Mouse (Mus musculus) kidney, postnatal 0 days (tissue): ENCODE results near the gene Tank. TPM values are rescaled to one million over a fixed set of nuclear protein-coding genes. Genes with fewer than 3 reads are reported as not detected.
A peak's percentile ranks its signal among the peaks of the same experiment; 100 is the strongest.

Experiments used
- ATAC-seq: fragments of 200-750 bp; cut with Nextera tagmentation; replicated peaks from 2 replicates; pipeline ENCODE4 v1.8.0; 2017; ENCODE audit warnings: low read depth, moderate number of reproducible peaks, moderate TSS enrichment, moderate library complexity; ENCODE audit not compliant: low FRiP score
- DNase-seq: peaks from one replicate; pipeline ENCODE4 v3.0.0-alpha.2; 2016; ENCODE audit warnings: low spot score
- H3K27ac ChIP-seq: fragments of 300-500 bp; sonication (generic); 2 replicates; pipeline ENCODE4 v1.5.1; 2014; ENCODE audit warnings: mild to moderate bottlenecking
- H3K27me3 ChIP-seq: fragments of 300-500 bp; sonication (generic); 2 replicates; pipeline ENCODE4 v1.6.1; 2014; ENCODE audit warnings: low read length, mixed read lengths; ENCODE audit not compliant: insufficient read depth
- H3K36me3 ChIP-seq: fragments of 300-500 bp; sonication (generic); 2 replicates; pipeline ENCODE4 v1.6.1; 2014; ENCODE audit warnings: low read length, mixed read lengths; ENCODE audit not compliant: insufficient read depth
- H3K4me1 ChIP-seq: fragments of 300-500 bp; sonication (generic); replicated peaks from 2 replicates; pipeline ENCODE4 v1.6.1; 2014; ENCODE audit warnings: antibody characterized with exemption, low read length, mixed read lengths; ENCODE audit not compliant: insufficient read depth
- H3K4me2 ChIP-seq: fragments of 300-500 bp; sonication (generic); 2 replicates; pipeline ENCODE4 v1.6.1; 2014; ENCODE audit warnings: mild to moderate bottlenecking, low read length, moderate library complexity, mixed read lengths
- H3K4me3 ChIP-seq: fragments of 300-500 bp; sonication (generic); replicated peaks from 2 replicates; pipeline ENCODE4 v1.5.1; 2014; ENCODE audit warnings: low read depth, low read length
- H3K9ac ChIP-seq: fragments of 300-500 bp; sonication (generic); 2 replicates; pipeline ENCODE4 v1.6.1; 2014; ENCODE audit warnings: low read depth, low read length
- H3K9me3 ChIP-seq: fragments of 300-500 bp; sonication (generic); replicated peaks from 2 replicates; pipeline ENCODE4 v1.6.1; 2016; ENCODE audit warnings: low read length, inconsistent platforms, mixed read lengths
- CTCF ChIP-seq: IDR thresholded peaks from 2 replicates; pipeline ENCODE4 v1.5.1; 2016; ENCODE audit warnings: antibody characterized with exemption, low read depth, mild to moderate bottlenecking, moderate library complexity
- WGBS: fragments of 180-500 bp; shearing (Covaris S2); extraction: QIAGEN DNeasy Blood & Tissue Kit; methylation state at CpG from one replicate; pipeline ENCODE4 v1.1.7; 2014; 5-methylcytosine and 5-hydroxymethylcytosine counted together
- polyA plus RNA-seq: library from polyadenylated mRNA; unstranded; fragments of >200 nt; fragmentation: Nextera tagmentation; extraction: Ambion mirVana; gene quantifications from 2 replicates; pipeline ENCODE4 v1.2.1, GENCODE M21; 2015

Gene Tank
- polyA plus RNA-seq: 21.9 and 24.7 TPM in 2 replicates

- H3K4me1 ChIP-seq: no peaks in the 10 kb centered on the region
- TF ChIP-seq CTCF: no peak
- H3K9ac ChIP-seq: no peak within 1 kb of the TSS
- H3K27me3 ChIP-seq: no peaks in the 10 kb centered on the region
- ATAC-seq (no peak), DNase-seq (no peak)
- H3K36me3 ChIP-seq: no peaks in the 10 kb centered on the region
- 85% methylated on average over 10 of the region's 10 CpGs for whole genome bisulfite sequencing
- no peaks in the 10 kb centered on the region for H3K9me3 ChIP-seq
- no peak within 1 kb of the TSS for H3K27ac ChIP-seq
- H3K4me3 ChIP-seq: no peak within 1 kb of the TSS
- peak within 1 kb of the TSS; percentile 5; the same call in 1 of the 2 replicates for H3K4me2 ChIP-seq
Observed at GRCm38 (mm10) chr2:61578433-61578832, at the start of gene Tank. Gene Tank (plus strand): TSS chr2:61578585.

- no peaks in the 10 kb centered on the region for H3K4me1 ChIP-seq
- no peaks in the 10 kb centered on the region for H3K27me3 ChIP-seq
- H3K9me3 ChIP-seq: no peaks in the 10 kb centered on the region
- no peak overlapping the region for H3K27ac ChIP-seq
- DNase-seq (no peak), ATAC-seq (no peak)
- H3K4me3 ChIP-seq: no peak overlapping the region
- no peaks in the 10 kb centered on the region for H3K36me3 ChIP-seq
- no peak overlapping the region for H3K9ac ChIP-seq
- TF ChIP-seq CTCF: no peak
- WGBS: 74% methylated on average over 3 of the region's 3 CpGs
- no peak overlapping the region for H3K4me2 ChIP-seq
Observed at GRCm38 (mm10) chr2:61532326-61532725, 46.1 kb upstream of the Tank start.

GRCm38 (mm10) chr2:61533131-61533530, 45.3 kb upstream of the Tank start:
- no peak overlapping the region for H3K9ac ChIP-seq
- peak; percentile 7 for DNase-seq
- H3K9me3 ChIP-seq: no peaks in the 10 kb centered on the region
- no peaks in the 10 kb centered on the region for H3K4me1 ChIP-seq
- no peak for TF ChIP-seq CTCF
- no peak overlapping the region for H3K4me2 ChIP-seq
- H3K27me3 ChIP-seq: no peaks in the 10 kb centered on the region
- ATAC-seq: no peak
- no peaks in the 10 kb centered on the region for H3K36me3 ChIP-seq
- no peak overlapping the region for H3K27ac ChIP-seq
- WGBS: 73% methylated on average over 2 of the region's 2 CpGs
- no peak overlapping the region for H3K4me3 ChIP-seq

GRCm38 (mm10) chr2:61536901-61537300, 41.5 kb upstream of the Tank start:
- DNase-seq (no peak), ATAC-seq (no peak)
- H3K27me3 ChIP-seq: no peaks in the 10 kb centered on the region
- no peak for TF ChIP-seq CTCF
- no peaks in the 10 kb centered on the region for H3K4me1 ChIP-seq
- H3K27ac ChIP-seq: no peak overlapping the region
- H3K4me3 ChIP-seq: no peak overlapping the region
- H3K4me2 ChIP-seq: no peak overlapping the region
- H3K36me3 ChIP-seq: no peaks in the 10 kb centered on the region
- H3K9me3 ChIP-seq: no peaks in the 10 kb centered on the region
- WGBS: 80% methylated on average over 2 of the region's 2 CpGs
- H3K9ac ChIP-seq: no peak overlapping the region

- DNase-seq (no peak), ATAC-seq (no peak)
- Histone ChIP-seq H3K4me1 (no peaks in the 10 kb centered on the region), H3K36me3 (no peaks in the 10 kb centered on the region), H3K27ac (no peak overlapping the region), H3K4me3 (no peak overlapping the region), H3K27me3 (no peaks in the 10 kb centered on the region), H3K9ac (no peak overlapping the region), H3K4me2 (no peak overlapping the region), H3K9me3 (no peaks in the 10 kb centered on the region)
- no peak for TF ChIP-seq CTCF
- WGBS: 12% methylated on average over 2 of the region's 2 CpGs
Observed at GRCm38 (mm10) chr2:61539378-61539777, 39.0 kb upstream of the Tank start.

- H3K36me3 ChIP-seq: no peaks in the 10 kb centered on the region
- no peak overlapping the region for H3K27ac ChIP-seq
- H3K9ac ChIP-seq: no peak overlapping the region
- no peak for DNase-seq
- no peaks in the 10 kb centered on the region for H3K27me3 ChIP-seq
- no peak for ATAC-seq
- H3K4me3 ChIP-seq: no peak overlapping the region
- H3K4me2 ChIP-seq: no peak overlapping the region
- WGBS: 82% methylated on average over 2 of the region's 2 CpGs
- no peaks in the 10 kb centered on the region for H3K4me1 ChIP-seq
- TF ChIP-seq CTCF: no peak
- no peaks in the 10 kb centered on the region for H3K9me3 ChIP-seq
Observed at GRCm38 (mm10) chr2:61542426-61542825, 36.0 kb upstream of the Tank start.

GRCm38 (mm10) chr2:61545666-61546065, 32.7 kb upstream of the Tank start:
- 74% methylated on average over 3 of the region's 3 CpGs for WGBS
- Histone ChIP-seq H3K27ac (no peak overlapping the region), H3K4me2 (no peak overlapping the region), H3K4me3 (no peak overlapping the region), H3K36me3 (no peaks in the 10 kb centered on the region), H3K27me3 (no peaks in the 10 kb centered on the region), H3K9ac (no peak overlapping the region), H3K4me1 (no peaks in the 10 kb centered on the region), H3K9me3 (no peaks in the 10 kb centered on the region)
- no peak for TF ChIP-seq CTCF
- no peak for DNase-seq
- no peak for ATAC-seq
